Mouse (Mus musculus) neural tube, embryonic 12.5 days (tissue): ENCODE measurements around the gene Nudt14. TPM values are rescaled to one million over a fixed set of nuclear protein-coding genes. Genes with fewer than 3 reads are reported as not detected.

Source experiments
- ATAC-seq: fragments of 200-750 bp; cut with Nextera tagmentation; 2 replicates; pipeline ENCODE4 v1.8.0; 2017; ENCODE audit warnings: low read depth, mild to moderate bottlenecking, moderate TSS enrichment, moderate library complexity; ENCODE audit not compliant: low FRiP score
- H3K27ac ChIP-seq: fragments of 300-500 bp; sonication (generic); 2 replicates; pipeline ENCODE4 v1.5.1; 2016
- H3K27me3 ChIP-seq: fragments of 300-500 bp; sonication (generic); replicated peaks from 2 replicates; pipeline ENCODE4 v1.6.1; 2016; ENCODE audit warnings: mild to moderate bottlenecking
- H3K36me3 ChIP-seq: fragments of 300-500 bp; sonication (generic); 2 replicates; pipeline ENCODE4 v1.6.1; 2016; ENCODE audit warnings: mild to moderate bottlenecking
- H3K4me1 ChIP-seq: fragments of 300-500 bp; sonication (generic); 2 replicates; pipeline ENCODE4 v1.6.1; 2016
- H3K4me2 ChIP-seq: fragments of 300-500 bp; sonication (generic); replicated peaks from 2 replicates; pipeline ENCODE4 v1.6.1; 2016; ENCODE audit warnings: mild to moderate bottlenecking
- H3K4me3 ChIP-seq: fragments of 300-500 bp; sonication (generic); 2 replicates; pipeline ENCODE4 v1.5.1; 2016
- H3K9ac ChIP-seq: fragments of 300-500 bp; sonication (generic); 2 replicates; pipeline ENCODE4 v1.6.1; 2016; ENCODE audit warnings: mild to moderate bottlenecking
- H3K9me3 ChIP-seq: fragments of 300-500 bp; sonication (generic); 2 replicates; pipeline ENCODE4 v1.6.1; 2016; ENCODE audit warnings: mild to moderate bottlenecking
- WGBS: fragments of 180-500 bp; shearing (Covaris S2); methylation state at CpG from one replicate; pipeline ENCODE4 v1.1.7; 2016; 5-methylcytosine and 5-hydroxymethylcytosine counted together
- microRNA-seq: library from miRNA; unstranded; fragments of <30 nt; microRNA quantifications from one replicate; pipeline ENCODE4, GENCODE M21; 2017
- polyA plus RNA-seq: library from polyadenylated mRNA; unstranded; fragments of >200 nt; fragmentation: Nextera tagmentation; extraction: Ambion mirVana; gene quantifications from 2 replicates; pipeline ENCODE4 v1.2.1, GENCODE M21; 2016

Nudt14 gene
- polyA plus RNA-seq, 1 experiment from 2014 or later = 56.2 TPM

DNA sequence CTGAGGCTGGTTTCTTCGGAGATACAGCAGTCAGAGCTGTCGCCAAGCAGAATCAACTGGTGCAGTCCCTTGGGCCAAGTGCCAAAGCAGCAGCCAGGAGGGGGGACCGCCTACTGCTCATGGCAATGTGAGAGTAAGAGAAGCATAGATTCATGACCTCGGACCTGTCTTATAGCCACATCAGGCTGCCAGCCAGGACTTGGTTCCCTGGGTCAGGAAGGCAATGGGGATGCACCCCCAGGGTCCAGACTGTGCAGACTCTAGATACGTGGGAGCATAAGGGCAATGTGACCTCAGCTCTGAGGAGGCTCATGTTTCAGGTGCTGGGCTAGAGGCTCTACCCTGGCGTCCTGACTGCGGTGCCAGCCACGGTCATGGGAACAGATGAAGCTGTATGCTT is 38.0 kb downstream of the Nudt14 start:
- no peaks in the 10 kb centered on the region for H3K27me3 ChIP-seq
- H3K27ac ChIP-seq = no peak overlapping the region
- H3K4me2 ChIP-seq = no peak overlapping the region
- no peaks in the 10 kb centered on the region for H3K4me1 ChIP-seq
- no peak overlapping the region for H3K4me3 ChIP-seq
- no peak overlapping the region for H3K9ac ChIP-seq
- ATAC-seq = no peak
- 76% methylated on average over 8 of the region's 8 CpGs for WGBS
- peaks cover 9% of the 10 kb centered on the region for H3K36me3 ChIP-seq
- H3K9me3 ChIP-seq = no peaks in the 10 kb centered on the region

DNA sequence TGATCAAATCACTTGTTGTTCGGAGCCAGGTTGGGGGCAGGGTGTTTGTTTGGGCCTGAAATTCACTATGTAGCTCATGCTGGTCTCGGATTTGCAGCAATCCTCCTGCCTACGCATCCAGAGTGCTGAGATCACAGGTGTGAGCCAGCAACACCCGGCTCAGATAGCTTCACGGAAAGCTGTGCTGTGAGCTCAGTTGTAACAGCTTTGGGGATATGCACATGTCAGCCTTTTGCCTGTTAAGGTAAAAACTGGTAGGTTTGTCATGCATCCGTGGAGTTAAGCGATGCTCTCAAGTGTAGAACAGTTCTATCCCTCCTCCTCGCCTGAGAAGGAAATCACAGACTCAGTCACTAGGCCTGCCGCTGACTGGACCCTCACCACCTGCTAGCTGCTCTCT is 41.3 kb downstream of the Nudt14 start:
- H3K27ac ChIP-seq = no peak overlapping the region
- WGBS = 89% methylated on average over 9 of the region's 9 CpGs
- H3K4me1 ChIP-seq = peaks cover 9% of the 10 kb centered on the region
- H3K36me3 ChIP-seq = no peaks in the 10 kb centered on the region
- no peak overlapping the region for H3K9ac ChIP-seq
- ATAC-seq = no peak
- H3K4me3 ChIP-seq = no peak overlapping the region
- no peaks in the 10 kb centered on the region for H3K27me3 ChIP-seq
- H3K9me3 ChIP-seq = no peaks in the 10 kb centered on the region
- H3K4me2 ChIP-seq = no peak overlapping the region

DNA sequence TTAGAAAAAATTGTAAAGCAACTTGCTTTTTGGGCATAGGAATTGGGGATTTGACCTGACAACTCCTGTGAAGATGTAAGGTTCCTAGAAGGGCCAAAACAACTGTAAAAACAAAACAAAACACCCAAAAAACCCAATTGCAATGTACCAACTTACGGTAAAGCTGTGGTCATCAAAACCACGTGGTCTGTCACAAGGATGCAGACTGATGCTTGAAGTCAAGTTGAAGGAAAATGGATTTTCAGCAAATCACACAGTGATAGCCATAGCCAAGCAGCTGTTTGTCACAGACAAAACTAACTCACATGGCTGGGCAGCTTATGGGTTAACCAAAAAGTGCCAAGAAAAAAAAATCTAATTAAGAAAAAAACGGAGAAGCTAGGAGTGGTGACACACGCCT is 43.0 kb downstream of the Nudt14 start:
- Histone ChIP-seq H3K9me3 (no peaks in the 10 kb centered on the region), H3K27me3 (0 out of 2 replicates have a peak, but pooled peaks cover 4% of the 10 kb centered on the region), H3K9ac (no peak overlapping the region), H3K36me3 (no peaks in the 10 kb centered on the region), H3K27ac (no peak overlapping the region), H3K4me2 (no peak overlapping the region), H3K4me3 (no peak overlapping the region), H3K4me1 (peaks cover 9% of the 10 kb centered on the region)
- 70% methylated on average over 4 of the region's 4 CpGs for WGBS
- ATAC-seq = no peak

DNA sequence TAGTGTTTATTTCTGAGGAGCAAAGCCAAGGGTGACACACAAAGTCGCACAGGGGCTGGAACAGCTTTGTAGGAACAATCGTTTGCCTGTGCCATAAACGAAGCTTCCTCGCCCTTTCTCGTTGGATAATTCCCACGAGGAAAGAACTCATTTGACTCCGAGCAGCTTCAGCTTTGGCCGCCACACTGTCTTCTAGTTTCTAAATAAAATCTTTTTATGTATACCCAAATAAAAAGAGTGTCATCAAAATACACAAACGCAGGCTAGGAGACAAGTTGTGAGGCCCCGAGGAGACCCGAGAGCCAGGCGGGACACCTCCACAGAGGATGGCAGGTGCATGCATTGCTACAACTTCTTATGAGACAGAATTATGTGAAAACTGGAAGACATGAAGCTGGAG is 43.6 kb downstream of the Nudt14 start:
- WGBS = 59% methylated on average over 12 of the region's 12 CpGs
- Histone ChIP-seq H3K4me3 (no peak overlapping the region), H3K9me3 (no peaks in the 10 kb centered on the region), H3K9ac (no peak overlapping the region), H3K4me2 (peak overlapping the region; percentile 45; the same call in 1 of the 2 replicates), H3K4me1 (peaks cover 9% of the 10 kb centered on the region), H3K27ac (no peak overlapping the region), H3K27me3 (0 out of 2 replicates have a peak, but pooled peaks cover 4% of the 10 kb centered on the region), H3K36me3 (no peaks in the 10 kb centered on the region)
- ATAC-seq = no peak

- ATAC-seq = peak; percentile 76
- WGBS = 34% methylated on average over 16 of the region's 16 CpGs
- Histone ChIP-seq H3K36me3 (no peaks in the 10 kb centered on the region), H3K9me3 (no peaks in the 10 kb centered on the region), H3K27me3 (0 out of 2 replicates have a peak, but pooled peaks cover 4% of the 10 kb centered on the region), H3K4me3 (no peak overlapping the region), H3K4me1 (peaks cover 9% of the 10 kb centered on the region), H3K9ac (no peak overlapping the region), H3K4me2 (peak overlapping the region; percentile 45), H3K27ac (no peak overlapping the region)
Measured at GRCm38 (mm10) chr12:112897522-112898212, 44.3 kb downstream of the Nudt14 start.

GRCm38 (mm10) chr12:112894969-112895368 is 47.0 kb downstream of the Nudt14 start:
- Histone ChIP-seq H3K4me1 (peaks cover 9% of the 10 kb centered on the region), H3K4me2 (no peak overlapping the region), H3K27me3 (0 out of 2 replicates have a peak, but pooled peaks cover 4% of the 10 kb centered on the region), H3K36me3 (no peaks in the 10 kb centered on the region), H3K9me3 (no peaks in the 10 kb centered on the region), H3K9ac (no peak overlapping the region), H3K4me3 (no peak overlapping the region), H3K27ac (no peak overlapping the region)
- no peak for ATAC-seq
- WGBS = 78% methylated on average over 4 of the region's 4 CpGs

- no peak overlapping the region for H3K4me3 ChIP-seq
- H3K36me3 ChIP-seq = no peaks in the 10 kb centered on the region
- 78% methylated on average over 11 of the region's 11 CpGs for WGBS
- 0 out of 2 replicates have a peak, but pooled peaks cover 4% of the 10 kb centered on the region for H3K27me3 ChIP-seq
- no peak overlapping the region for H3K4me2 ChIP-seq
- no peak for ATAC-seq
- no peak overlapping the region for H3K27ac ChIP-seq
- H3K9me3 ChIP-seq = no peaks in the 10 kb centered on the region
- no peak overlapping the region for H3K9ac ChIP-seq
- peaks cover 9% of the 10 kb centered on the region for H3K4me1 ChIP-seq
Measured at GRCm38 (mm10) chr12:112894303-112894884, 47.5 kb downstream of the Nudt14 start.

GRCm38 (mm10) chr12:112885465-112885864 is 56.5 kb downstream of the Nudt14 start:
- Histone ChIP-seq H3K4me2 (no peak overlapping the region), H3K9ac (no peak overlapping the region), H3K9me3 (no peaks in the 10 kb centered on the region), H3K4me3 (no peak overlapping the region), H3K36me3 (no peaks in the 10 kb centered on the region), H3K27me3 (0 out of 2 replicates have a peak, but pooled peaks cover 2% of the 10 kb centered on the region), H3K4me1 (no peaks in the 10 kb centered on the region), H3K27ac (no peak overlapping the region)
- WGBS = 49% methylated on average over 7 of the region's 7 CpGs
- ATAC-seq = no peak

Small RNAs within 50 kb of the gene (microRNA-seq; reads per million reads assigned to microRNA genes)
- not detected for gene Mir6941

Other genes starting within 250 kb of the Nudt14 start
- 22.2 and 23.2 TPM in 2 replicates for gene Cep170b, start 221.7 kb downstream of the Nudt14 start, polyA plus RNA-seq
- gene Pld4, start 181.5 kb downstream of the Nudt14 start, polyA plus RNA-seq = 5.1 and 5.8 TPM in 2 replicates
- 0.93 and 1.2 TPM in 2 replicates for gene Ahnak2, start 139.5 kb downstream of the Nudt14 start, polyA plus RNA-seq
- gene Clba1, start 133.2 kb downstream of the Nudt14 start, polyA plus RNA-seq = 16.5 and 18.6 TPM in 2 replicates
- 103 and 109 TPM in 2 replicates for gene Cdca4, start 112.7 kb downstream of the Nudt14 start, polyA plus RNA-seq
- gene Gpr132, start 73.9 kb downstream of the Nudt14 start, polyA plus RNA-seq = not detected in 2 replicates
- gene Jag2, start 12.3 kb downstream of the Nudt14 start, polyA plus RNA-seq = 9.7 and 10.5 TPM in 2 replicates
- 32.0 and 33.8 TPM in 2 replicates for gene Btbd6, start 34.4 kb upstream of the Nudt14 start, polyA plus RNA-seq
- 68.1 and 70.1 TPM in 2 replicates for gene Brf1, start 58.6 kb upstream of the Nudt14 start, polyA plus RNA-seq
- 30.5 and 30.8 TPM in 2 replicates for gene Pacs2, start 72.4 kb upstream of the Nudt14 start, polyA plus RNA-seq
- gene Tex22, start 132.4 kb upstream of the Nudt14 start, polyA plus RNA-seq = 0.24 TPM in 1 of 2 replicates, not detected in the other
- gene Mta1, start 156.2 kb upstream of the Nudt14 start, polyA plus RNA-seq = 15.8 and 19.6 TPM in 2 replicates
- gene Crip2, start 198.1 kb upstream of the Nudt14 start, polyA plus RNA-seq = 267 TPM in 2 replicates
- gene Crip1, start 204.2 kb upstream of the Nudt14 start, polyA plus RNA-seq = 59.9 and 65.8 TPM in 2 replicates
- 32.3 and 32.9 TPM in 2 replicates for gene Tedc1, start 214.3 kb upstream of the Nudt14 start, polyA plus RNA-seq
- 23.5 and 28.0 TPM in 2 replicates for gene Tmem121, start 243.8 kb upstream of the Nudt14 start, polyA plus RNA-seq